Mouse (Mus musculus) testis, adult 10 weeks (tissue): ENCODE measurements around the gene Dhx32. TPM values are rescaled to one million over a fixed set of nuclear protein-coding genes. Genes with fewer than 3 reads are reported as not detected.

Experiments
- polyA plus RNA-seq: library from polyadenylated mRNA; stranded (reverse); fragments of 350-450 nt; fragmentation: Illumina TruSeq; extraction: RNeasy Lipid Tissue Mini Kit (QIAGEN cat#74804); gene quantifications from one replicate; pipeline ENCODE4 v1.2.3, GENCODE M21; 2014; ENCODE audit warnings: low read depth, low replicate concordance

The Dhx32 gene
- 12.8 TPM for polyA plus RNA-seq

DNA sequence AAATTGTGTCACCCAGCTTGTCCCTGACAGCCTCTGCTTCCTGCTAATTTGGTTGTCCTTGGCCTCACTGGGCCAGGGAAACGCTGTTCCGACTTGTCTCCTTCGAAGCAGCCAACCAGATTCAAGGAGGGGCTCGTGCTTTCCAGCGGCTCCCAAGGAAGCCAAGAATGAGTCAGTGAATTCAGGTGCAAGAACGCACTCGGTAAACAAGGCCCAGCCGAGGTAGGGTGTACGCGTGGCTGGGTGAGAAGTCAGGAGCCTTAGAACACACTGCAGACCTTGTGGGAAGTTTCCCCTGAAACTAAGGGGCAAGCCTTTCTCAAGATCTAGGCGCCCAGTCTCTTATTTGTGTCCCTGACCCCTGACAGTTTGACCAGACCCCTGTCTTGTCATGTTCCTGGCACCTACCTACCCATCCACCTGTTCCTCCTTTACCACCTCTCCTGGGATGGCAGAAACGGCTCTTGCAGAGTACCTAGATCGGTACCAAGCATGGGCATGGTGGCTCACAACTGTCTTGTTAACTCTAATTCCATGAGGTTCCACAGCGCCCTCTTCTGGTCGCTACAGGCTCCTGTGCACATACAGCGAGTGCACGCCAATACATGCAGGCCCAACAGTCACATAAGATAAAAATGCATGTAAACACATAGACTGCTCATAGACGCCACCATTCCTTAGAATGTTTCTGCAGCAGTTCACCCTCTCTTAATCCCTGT, at the start of gene Dhx32:
Dhx32 (minus strand) TSS at position 10 of the 719 bp plus-strand sequence.

DNA sequence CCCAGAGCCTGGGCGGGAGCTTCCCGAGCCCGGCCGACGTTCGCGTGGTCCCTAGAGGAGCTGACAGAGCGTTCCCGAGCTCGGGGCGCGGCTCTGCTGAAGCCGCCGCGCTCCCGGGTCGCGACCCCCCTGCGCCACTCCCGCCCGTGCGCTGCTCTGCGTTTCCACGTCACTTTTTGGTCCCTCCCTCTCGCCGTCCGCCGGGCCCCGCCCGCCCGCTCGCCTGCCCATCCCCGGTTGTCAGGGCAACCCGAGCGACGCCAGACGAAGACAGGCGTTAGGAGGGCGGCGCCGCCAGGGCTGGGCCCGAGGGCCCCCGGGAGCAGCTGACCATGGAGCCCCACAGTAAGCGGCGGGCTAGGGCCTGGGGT, 5.9 kb downstream of the Dhx32 start, which contains the start of gene Fank1:
Fank1 (plus strand) TSS at position 236 of the 371 bp plus-strand sequence.

DNA sequence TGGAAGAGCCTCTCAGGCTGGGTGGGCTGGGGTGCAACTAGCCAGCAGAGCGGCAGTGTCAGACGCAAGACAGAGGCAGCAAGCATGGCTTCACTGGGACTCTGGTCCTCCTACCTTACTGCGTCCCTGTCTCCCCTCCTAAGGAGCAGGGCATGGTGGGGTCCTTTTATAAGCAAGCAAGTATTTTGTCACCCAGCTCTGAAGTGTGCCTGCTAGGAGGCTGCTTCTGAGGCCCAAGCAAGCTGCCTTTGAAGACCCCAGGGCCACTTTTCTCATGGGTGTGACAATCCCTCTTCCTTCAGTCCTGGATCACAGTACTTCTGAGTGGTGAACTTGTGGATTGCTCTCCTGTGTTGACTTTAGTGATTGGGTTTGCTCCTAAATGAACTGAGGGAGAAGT, 102.6 kb downstream of the Dhx32 start, which contains the start of gene Mmp21:
Mmp21 (minus strand) TSS at position 101 of the 400 bp plus-strand sequence.

Other genes with a start within 250 kb of the Dhx32 start
- gene Tex36, start 180.6 kb downstream of the Dhx32 start, polyA plus RNA-seq: 354 TPM
- gene Edrf1, start 145.2 kb downstream of the Dhx32 start, polyA plus RNA-seq: 29.3 TPM
- not detected for gene Mmp21, start 102.7 kb downstream of the Dhx32 start, polyA plus RNA-seq
- 20.4 TPM for gene Bccip, start 73.4 kb downstream of the Dhx32 start, polyA plus RNA-seq
- 11.5 TPM for gene Uros, start 72.7 kb downstream of the Dhx32 start, polyA plus RNA-seq
- gene Fank1, start 5.9 kb downstream of the Dhx32 start, polyA plus RNA-seq: 142 TPM